In genomic region chr11:117482677-117483511, GRCm38 (mm10) we compare ENCODE assay signal across 9 mouse cellular contexts. TPM values are rescaled to one million over a fixed set of nuclear protein-coding genes. Genes with fewer than 3 reads are reported as not detected.
DNase-seq lines count a peak whose midpoint lies in the region; ATAC-seq and TF ChIP-seq lines count a peak whose summit lies in the region.
"Had no signal": no experiment of that assay in that cellular context is flagged by ENCODE, and none has a peak within 500 bp of the region (broad histone marks: within the 10 kb centered on the region; RNA-seq: fewer than 3 reads in every experiment).

No protein-coding gene starts in this region.

- in situ Hi-C loops in Patski (cut with MboI; ENCODE audit: low pct_unique_long_range_greater_than_20kb) = no loop called here

- peak; percentile 49 for ATAC-seq in Patski
- ATAC-seq in intestine, embryonic 14.5 days (replicated peaks; ENCODE audit: low FRiP score, low TSS enrichment, low read depth) = peak; percentile 62
- peak; percentile 80 for ATAC-seq in megakaryocyte progenitor cell, adult 5-6 weeks (replicated peaks; ENCODE audit: poor library complexity)

- peak overlapping the region; percentile 25 for H3K4me3 ChIP-seq in intestine, embryonic 14.5 days (ENCODE audit: low read depth, low read length)

- peak overlapping the region; percentile 27 for H3K9ac ChIP-seq in intestine, embryonic 14.5 days (ENCODE audit: low read length)

- CTCF ChIA-PET in Patski (lab: Charles Lee) = no interaction called here

- peak; percentile 48 for DNase-seq in Patski (ENCODE audit: low read depth, low spot score)
- peak; percentile 95 for DNase-seq in cerebellum, postnatal 36 days
- peak; percentile 70 for DNase-seq in gastrocnemius, postnatal 14 days
- DNase-seq in intestine, embryonic 14.5 days (ENCODE audit: low spot score) = peak; percentile 80
- DNase-seq in left cerebral cortex, adult 9 months (ENCODE audit: low spot score in 2 of 2) = peak; percentile 79 to 92
- DNase-seq in right cerebral cortex, postnatal 14 days = peak; percentile 97
- DNase-seq in urinary bladder, postnatal 25 days (ENCODE audit: low spot score) = peak; percentile 62

- no peaks in the 10 kb centered on the region for H3K36me3 ChIP-seq in intestine, embryonic 14.5 days (ENCODE audit: control insufficient read depth, insufficient read depth, low read length)

- H3K4me2 ChIP-seq in intestine, embryonic 14.5 days (ENCODE audit: low read length) = peak overlapping the region; percentile 59

- intact Hi-C loops in gastrocnemius, postnatal 14 days (cut with DNase I; ENCODE audit: low total_unique reads) = no loop called here

- H3K9me3 ChIP-seq in intestine, embryonic 14.5 days (ENCODE audit: control insufficient read depth, low read length) = no peaks in the 10 kb centered on the region

- no peak for TF ChIP-seq CTCF in Patski (IDR thresholded peaks at IDR 0.05)

- H3K27me3 ChIP-seq in Patski = no peaks in the 10 kb centered on the region
- no peaks in the 10 kb centered on the region for H3K27me3 ChIP-seq in intestine, embryonic 14.5 days (replicated peaks; ENCODE audit: control insufficient read depth, insufficient read depth, low read length)

- H3K27ac ChIP-seq in intestine, embryonic 14.5 days (ENCODE audit: low read depth) = peak overlapping the region; percentile 63
- H3K27ac ChIP-seq: macrophage had no signal

- H3K4me1 ChIP-seq in intestine, embryonic 14.5 days (replicated peaks; ENCODE audit: control insufficient read depth, insufficient read depth, low read length) = peaks cover 31% of the 10 kb centered on the region

- POLR2A ChIA-PET in Patski (lab: Charles Lee) = interaction anchor here (0.5 kb wide), 1 partner anchor 64 kb away, joined by 3 read pairs; no protein-coding TSS in a partner anchor

- WGBS in intestine, embryonic 14.5 days = 4% methylated on average over 25 of the region's 26 CpGs

RNA-seq across cellular contexts. Expression of gene Gm11733, which starts 1.3 kb away (rescaled TPM):
- polyA plus RNA-seq in Patski (2021) = 0.03 TPM
- not detected for total RNA-seq in gastrocnemius, postnatal 14 days (2021)
- polyA plus RNA-seq in intestine, embryonic 14.5 days (2014; fragmentation: Nextera tagmentation; extraction: Ambion mirVana) = 0.12 TPM in 1 of 2 replicates, not detected in the other
- not detected in 2 replicates for total RNA-seq in megakaryocyte progenitor cell, adult 5-6 weeks (2015)
- total RNA-seq in megakaryocyte progenitor cell, adult 5-6 weeks (2017) = not detected in 2 replicates
- polyA plus RNA-seq: macrophage had no signal

Comparison
In these comparisons a context has a peak if more than half of its experiments do, and no peak if none do; other contexts are left out.
1. Peak in every context shown above with its lines: DNase-seq, ATAC-seq, H3K4me3 ChIP-seq and H3K27ac ChIP-seq.